Mouse (Mus musculus) natural killer cell, adult 2 months (primary cell): ENCODE data around the gene Sipa1l3.

Experiments used
- DNase-seq, 2 experiments: peaks; one replicate each; pipeline ENCODE4 v3.0.0; 2022; ENCODE audit warnings: low spot score in 2 of 2

Sipa1l3 gene

GRCm38 (mm10) chr7:29518421-29519210, at the start of gene Sipa1l3:
Gene Sipa1l3, minus strand, starts transcription at chr7:29518641.
- DNase-seq = peak; percentile 90 to 91

GRCm38 (mm10) chr7:29563006-29563405, 44.6 kb upstream of the Sipa1l3 start:
- DNase-seq = no peak

GRCm38 (mm10) chr7:29561046-29561445, 42.6 kb upstream of the Sipa1l3 start:
- DNase-seq = no peak

- peak in 1 of 2 experiments; percentile 8 for DNase-seq
Observed at GRCm38 (mm10) chr7:29559290-29559689, 40.8 kb upstream of the Sipa1l3 start.

GRCm38 (mm10) chr7:29558744-29559143, 40.3 kb upstream of the Sipa1l3 start:
- DNase-seq = no peak

- no peak for DNase-seq
Observed at GRCm38 (mm10) chr7:29556283-29556682, 37.8 kb upstream of the Sipa1l3 start.

- no peak for DNase-seq
Observed at GRCm38 (mm10) chr7:29555521-29555920, 37.1 kb upstream of the Sipa1l3 start.

GRCm38 (mm10) chr7:29555051-29555450, 36.6 kb upstream of the Sipa1l3 start:
- no peak for DNase-seq

- no peak for DNase-seq
Observed at GRCm38 (mm10) chr7:29550691-29551090, 32.2 kb upstream of the Sipa1l3 start.

- no peak for DNase-seq
Observed at GRCm38 (mm10) chr7:29541608-29542007, 23.2 kb upstream of the Sipa1l3 start.

GRCm38 (mm10) chr7:29541186-29541585, 22.7 kb upstream of the Sipa1l3 start:
- DNase-seq = no peak

GRCm38 (mm10) chr7:29540631-29541030, 22.2 kb upstream of the Sipa1l3 start:
- no peak for DNase-seq

- DNase-seq = peak; percentile 22 to 57
Observed at GRCm38 (mm10) chr7:29523700-29524099, 5.3 kb upstream of the Sipa1l3 start.

GRCm38 (mm10) chr7:29521841-29522575, 3.6 kb upstream of the Sipa1l3 start:
- peak; percentile 53 to 77 for DNase-seq

- no peak for DNase-seq
Observed at GRCm38 (mm10) chr7:29521365-29521764, 2.9 kb upstream of the Sipa1l3 start.

GRCm38 (mm10) chr7:29520794-29521193, 2.4 kb upstream of the Sipa1l3 start:
- DNase-seq = no peak

GRCm38 (mm10) chr7:29519211-29519550, 740 bp upstream of the Sipa1l3 start:
- no peak for DNase-seq

GRCm38 (mm10) chr7:29518054-29518420, 404 bp downstream of the Sipa1l3 start:
- peak in 1 of 2 experiments; percentile 16 for DNase-seq

GRCm38 (mm10) chr7:29517178-29517577, 1.3 kb downstream of the Sipa1l3 start:
- DNase-seq = no peak

- no peak for DNase-seq
Observed at GRCm38 (mm10) chr7:29515652-29516051, 2.8 kb downstream of the Sipa1l3 start.

- DNase-seq = no peak
Observed at GRCm38 (mm10) chr7:29512729-29513128, 5.7 kb downstream of the Sipa1l3 start.

- DNase-seq = no peak
Observed at GRCm38 (mm10) chr7:29511598-29512275, 6.7 kb downstream of the Sipa1l3 start.

- DNase-seq = no peak
Observed at GRCm38 (mm10) chr7:29508522-29508921, 9.9 kb downstream of the Sipa1l3 start.
